Mouse (Mus musculus): ENCODE results near the gene Tceal8.

Gene Tceal8

GRCm38 (mm10) chrX:136127744-136128064 lies 44.4 kb downstream of the Tceal8 start:
- DNase-seq (ENCODE audit: low spot score): peak; percentile 29

- no peak for DNase-seq (ENCODE audit: low spot score)
Measured at GRCm38 (mm10) chrX:136127038-136127743, 45.0 kb downstream of the Tceal8 start.
